Mouse (Mus musculus) cerebellum, adult 11 months (tissue): Measurements from ENCODE around the gene Tcn2.

ENCODE experiments used
- DNase-seq: peaks from one replicate; pipeline ENCODE4 v3.0.0; 2022

The Tcn2 gene

GRCm38 (mm10) chr11:3893970-3894369, 38.0 kb downstream of the Tcn2 start:
- DNase-seq: no peak

- DNase-seq: no peak
Observed at GRCm38 (mm10) chr11:3887331-3887730, 44.6 kb downstream of the Tcn2 start.

- DNase-seq: no peak
Observed at GRCm38 (mm10) chr11:3883711-3884110, 48.2 kb downstream of the Tcn2 start.

- DNase-seq: peak; percentile 77
Observed at GRCm38 (mm10) chr11:3879836-3880235, 52.1 kb downstream of the Tcn2 start.

- no peak for DNase-seq
Observed at GRCm38 (mm10) chr11:3878660-3879059, 53.3 kb downstream of the Tcn2 start.

- no peak for DNase-seq
Observed at GRCm38 (mm10) chr11:3876419-3876818, 55.5 kb downstream of the Tcn2 start.
